Mouse (Mus musculus) spleen, adult 10 weeks (tissue): ENCODE measurements around the gene Gm6588. TPM values are rescaled to one million over a fixed set of nuclear protein-coding genes. Genes with fewer than 3 reads are reported as not detected.

Source experiments
- polyA plus RNA-seq: library from polyadenylated mRNA; stranded (reverse); fragments of 350-450 nt; fragmentation: Illumina TruSeq; extraction: RNeasy Lipid Tissue Mini Kit (QIAGEN cat#74804); gene quantifications from one replicate; pipeline ENCODE4 v1.2.3, GENCODE M21; 2015; ENCODE audit warnings: low replicate concordance; ENCODE audit not compliant: insufficient read depth

Gm6588 gene
- polyA plus RNA-seq: not detected

GRCm38 (mm10) chr5:112448747-112449440, at the start of gene Gm6588:
Gm6588 (plus strand) TSS chr5:112449426.

Other genes starting within 250 kb of the Gm6588 start
- not detected for gene Cryba4, start 196.9 kb upstream of the Gm6588 start, polyA plus RNA-seq
- gene Crybb1, start 193.6 kb upstream of the Gm6588 start, polyA plus RNA-seq: not detected
- 60.5 TPM for gene Tpst2, start 172.7 kb upstream of the Gm6588 start, polyA plus RNA-seq
- 19.0 TPM for gene Tfip11, start 123.1 kb upstream of the Gm6588 start, polyA plus RNA-seq
- gene Srrd, start 106.4 kb upstream of the Gm6588 start, polyA plus RNA-seq: 11.9 TPM
- 20.8 TPM for gene Hps4, start 106.3 kb upstream of the Gm6588 start, polyA plus RNA-seq
- not detected for gene Gm6583, start 93.4 kb upstream of the Gm6588 start, polyA plus RNA-seq
- not detected for gene Asphd2, start 54.6 kb upstream of the Gm6588 start, polyA plus RNA-seq
- gene Sez6l, start 127.8 kb downstream of the Gm6588 start, polyA plus RNA-seq: 0.33 TPM